Mouse (Mus musculus) G1E (cell line): ENCODE results near the gene Ddb1. TPM values are rescaled to one million over a fixed set of nuclear protein-coding genes. Genes with fewer than 3 reads are reported as not detected.

Experiments used
- ATAC-seq: 2 replicates; pipeline ENCODE4 v1.8.0; 2016; ENCODE audit warnings: mild to moderate bottlenecking; ENCODE audit not compliant: insufficient number of reproducible peaks, poor library complexity, low FRiP score, severe bottlenecking; ENCODE audit errors: extremely low read depth
- DNase-seq: peaks from one replicate; pipeline ENCODE4 v3.0.0; 2012; ENCODE audit warnings: low spot score
- H3K27me3 ChIP-seq: 2 replicates; pipeline ENCODE4 v1.6.1; 2012; ENCODE audit warnings: mild to moderate bottlenecking, low read length, inconsistent platforms; ENCODE audit not compliant: insufficient read depth
- H3K36me3 ChIP-seq: replicated peaks from 2 replicates; pipeline ENCODE3; 2012; ENCODE audit warnings: mild to moderate bottlenecking, inconsistent platforms
- H3K4me1 ChIP-seq: 2 replicates; pipeline ENCODE4 v1.6.1; 2012; ENCODE audit warnings: low read depth, low read length, inconsistent platforms, mixed read lengths; ENCODE audit not compliant: insufficient read depth
- H3K4me3 ChIP-seq: 2 replicates; pipeline ENCODE4 v1.5.1; 2012; ENCODE audit warnings: low read depth, mild to moderate bottlenecking, inconsistent platforms, low read length, moderate library complexity, mixed read lengths
- H3K9me3 ChIP-seq: replicated peaks from 2 replicates; pipeline ENCODE4 v1.6.1; 2012; ENCODE audit warnings: inconsistent platforms
- CTCF ChIP-seq: IDR thresholded peaks from 2 replicates; pipeline ENCODE4 v1.5.1; 2012; ENCODE audit warnings: low read depth, low read length, inconsistent platforms, mixed read lengths
- GATA1 ChIP-seq: IDR thresholded peaks from 2 replicates; pipeline ENCODE4 v1.6.1; 2012; ENCODE audit warnings: borderline replicate concordance, low read length, inconsistent platforms, mixed read lengths
- GATA2 ChIP-seq: IDR thresholded peaks from 2 replicates; pipeline ENCODE4 v1.6.1; 2012; ENCODE audit warnings: low read depth, low read length, inconsistent platforms, borderline replicate concordance
- POLR2AphosphoS5 ChIP-seq: IDR thresholded peaks from 2 replicates; pipeline ENCODE4 v1.6.1; 2012; ENCODE audit warnings: low read depth, low read length, inconsistent platforms; ENCODE audit not compliant: insufficient replicate concordance
- TAL1 ChIP-seq: conservative IDR thresholded peaks from 2 replicates; pipeline ENCODE4 v1.6.1; 2012; ENCODE audit warnings: low read depth, low read length, inconsistent platforms, mixed read lengths
- polyA plus RNA-seq: library from polyadenylated mRNA; stranded (reverse); fragments of >175 nt; gene quantifications from 2 replicates; pipeline ENCODE4 v1.2.3, GENCODE M21; 2012
- total RNA-seq, 2 experiments: library from RNA; stranded (forward) in 1 of 2; stranded (reverse) in 1 of 2; fragments of 200-1000 nt in 1 of 2; fragments of >200 nt in 1 of 2; fragmentation: Nextera tagmentation in 1 of 2; gene quantifications; 2 replicates each; pipeline ENCODE4 v1.2.3; 2014 to 2017

Gene Ddb1
- total and polyA plus RNA-seq, 3 experiments, result 30.8 to 516 (median 389) TPM

GRCm38 (mm10) chr19:10634872-10635318 lies 29.8 kb downstream of the Ddb1 start:
- Histone ChIP-seq H3K36me3 (peaks cover 64% of the 10 kb centered on the region), H3K27me3 (no peaks in the 10 kb centered on the region), H3K4me1 (peaks cover 44% of the 10 kb centered on the region), H3K9me3 (no peaks in the 10 kb centered on the region), H3K4me3 (no peak overlapping the region)
- no peak for TF ChIP-seq GATA2
- TF ChIP-seq TAL1, result no peak
- no peak for TF ChIP-seq GATA1
- no peak for TF ChIP-seq POLR2AphosphoS5
- DNase-seq (no peak), ATAC-seq (no peak)

- TF ChIP-seq GATA2 (no peak), POLR2AphosphoS5 (no peak), CTCF (no peak), GATA1 (no peak), TAL1 (no peak)
- DNase-seq, result no peak
- Histone ChIP-seq H3K36me3 (peaks cover 36% of the 10 kb centered on the region), H3K9me3 (no peaks in the 10 kb centered on the region), H3K4me3 (no peak overlapping the region), H3K27me3 (no peaks in the 10 kb centered on the region), H3K4me1 (peaks cover 70% of the 10 kb centered on the region)
- no peak for ATAC-seq
These were observed 32.7 kb downstream of the Ddb1 start for GRCm38 (mm10) chr19:10637840-10638239.

- no peaks in the 10 kb centered on the region for H3K9me3 ChIP-seq
- DNase-seq (peak; percentile 23), ATAC-seq (peak; percentile 57)
- H3K4me3 ChIP-seq, result no peak overlapping the region; the same call in 1 of the 2 replicates
- H3K27me3 ChIP-seq, result no peaks in the 10 kb centered on the region; the same call in 1 of the 2 replicates
- TF ChIP-seq GATA1 (no peak), TAL1 (no peak), POLR2AphosphoS5 (no peak), CTCF (no peak), GATA2 (no peak)
- peaks cover 15% of the 10 kb centered on the region for H3K36me3 ChIP-seq
- H3K4me1 ChIP-seq, result peaks cover 72% of the 10 kb centered on the region
These were observed 35.0 kb downstream of the Ddb1 start for GRCm38 (mm10) chr19:10640080-10640479.

DNA sequence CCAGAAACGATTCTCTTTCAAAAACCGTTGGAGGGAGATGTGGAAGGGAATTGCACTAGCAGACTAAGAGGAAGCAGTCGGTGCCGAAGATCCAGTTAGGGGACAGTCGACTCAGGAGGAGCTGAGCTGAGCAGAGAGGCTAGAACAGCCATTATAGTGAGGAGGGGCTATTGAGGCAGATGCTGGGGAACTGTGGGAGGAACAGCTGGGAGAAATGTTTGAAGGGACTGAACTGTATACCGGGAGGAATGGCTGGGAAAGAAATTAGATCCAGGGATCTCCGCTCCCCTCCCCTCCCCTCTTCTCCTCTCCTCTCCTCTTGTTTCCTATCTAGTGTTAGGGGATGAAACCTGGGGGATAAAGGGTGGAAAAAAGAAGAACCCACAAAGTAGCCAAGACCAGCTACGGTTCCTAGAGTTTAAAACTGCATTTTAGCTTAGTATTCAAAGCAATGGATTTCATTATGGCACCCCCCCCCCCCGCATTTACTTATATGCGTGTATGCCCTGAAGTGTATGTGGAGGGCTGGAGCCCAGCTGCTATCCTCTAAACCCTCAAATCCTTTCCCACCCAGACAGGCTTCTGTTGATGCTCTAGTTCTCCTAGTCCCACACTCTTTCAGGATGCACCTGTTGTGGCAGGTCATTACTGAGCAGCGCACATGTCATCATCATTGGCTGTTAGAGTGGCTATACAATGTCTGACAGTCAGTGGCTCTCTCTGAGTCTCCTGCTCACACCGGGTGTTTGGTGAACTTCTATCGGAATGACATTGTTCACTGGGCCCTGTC lies 35.7 kb downstream of the Ddb1 start:
- H3K4me3 ChIP-seq, result no peak overlapping the region; the same call in 1 of the 2 replicates
- TF ChIP-seq GATA2, result no peak
- TF ChIP-seq CTCF, result no peak
- TF ChIP-seq POLR2AphosphoS5, result no peak
- no peak for TF ChIP-seq GATA1
- TF ChIP-seq TAL1, result no peak
- H3K36me3 ChIP-seq, result peaks cover 12% of the 10 kb centered on the region
- ATAC-seq, result no peak
- H3K27me3 ChIP-seq, result peaks cover 2% of the 10 kb centered on the region; the same call in 1 of the 2 replicates
- peaks cover 70% of the 10 kb centered on the region for H3K4me1 ChIP-seq
- DNase-seq, result no peak
- H3K9me3 ChIP-seq, result no peaks in the 10 kb centered on the region

DNA sequence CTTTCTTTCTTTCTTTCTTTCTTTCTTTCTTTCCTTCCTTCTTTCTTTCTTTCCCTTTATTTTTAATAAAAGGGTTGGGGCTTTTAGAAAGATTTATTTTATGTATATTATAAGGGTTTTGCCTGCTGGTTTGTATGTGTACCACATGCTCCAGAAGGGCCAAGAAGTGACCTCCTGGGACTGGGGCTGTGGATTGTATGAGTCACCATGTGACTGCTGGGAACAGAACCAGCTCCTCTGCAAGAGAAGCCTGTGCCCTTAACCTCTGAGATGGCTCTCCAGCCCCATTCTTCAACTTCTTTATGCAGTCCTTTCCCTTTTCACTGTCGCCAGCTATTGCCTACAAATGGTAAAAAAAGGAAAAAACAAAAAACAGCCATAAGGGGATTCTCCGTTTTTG lies 40.5 kb downstream of the Ddb1 start:
- TF ChIP-seq GATA1, result no peak
- TF ChIP-seq CTCF, result no peak
- TF ChIP-seq POLR2AphosphoS5, result no peak
- no peak for TF ChIP-seq GATA2
- no peak for TF ChIP-seq TAL1
- DNase-seq, result no peak
- H3K4me1 ChIP-seq, result peaks cover 53% of the 10 kb centered on the region
- no peaks in the 10 kb centered on the region for H3K9me3 ChIP-seq
- no peak overlapping the region for H3K4me3 ChIP-seq
- no peaks in the 10 kb centered on the region for H3K36me3 ChIP-seq
- no peak for ATAC-seq
- peaks cover 13% of the 10 kb centered on the region; the same call in 1 of the 2 replicates for H3K27me3 ChIP-seq

DNA sequence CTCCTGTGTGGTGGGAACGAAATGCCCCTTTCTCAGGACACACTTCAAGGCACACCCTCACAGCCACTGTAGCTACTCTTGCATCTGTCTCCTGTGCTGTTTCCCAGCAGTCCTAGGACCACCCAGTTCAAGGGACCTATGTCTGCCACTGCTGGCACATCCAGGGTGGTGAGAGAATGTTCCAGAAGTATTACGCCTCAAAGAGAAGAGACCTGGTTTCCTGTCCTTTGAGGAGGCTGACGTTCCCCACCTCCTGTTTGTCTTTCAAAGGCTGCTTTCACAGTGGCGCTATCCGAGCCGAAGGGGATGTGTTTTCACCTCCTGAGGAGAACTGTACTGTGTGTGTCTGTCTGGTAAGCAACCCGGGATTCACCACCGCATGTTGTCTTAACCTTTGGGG lies 43.0 kb downstream of the Ddb1 start:
- H3K9me3 ChIP-seq, result no peaks in the 10 kb centered on the region
- peaks cover 49% of the 10 kb centered on the region for H3K4me1 ChIP-seq
- TF ChIP-seq GATA1 (no peak), TAL1 (no peak), POLR2AphosphoS5 (no peak), CTCF (no peak), GATA2 (no peak)
- DNase-seq, result no peak
- peaks cover 13% of the 10 kb centered on the region; the same call in 1 of the 2 replicates for H3K27me3 ChIP-seq
- no peaks in the 10 kb centered on the region for H3K36me3 ChIP-seq
- no peak overlapping the region for H3K4me3 ChIP-seq
- ATAC-seq, result no peak
